Mouse (Mus musculus): ENCODE results near the gene Suclg1. TPM values are rescaled to one million over a fixed set of nuclear protein-coding genes. Genes with fewer than 3 reads are reported as not detected.

Gene Suclg1
- total and polyA plus RNA-seq, 3 experiments, result 114 to 169 (median 116) TPM

DNA sequence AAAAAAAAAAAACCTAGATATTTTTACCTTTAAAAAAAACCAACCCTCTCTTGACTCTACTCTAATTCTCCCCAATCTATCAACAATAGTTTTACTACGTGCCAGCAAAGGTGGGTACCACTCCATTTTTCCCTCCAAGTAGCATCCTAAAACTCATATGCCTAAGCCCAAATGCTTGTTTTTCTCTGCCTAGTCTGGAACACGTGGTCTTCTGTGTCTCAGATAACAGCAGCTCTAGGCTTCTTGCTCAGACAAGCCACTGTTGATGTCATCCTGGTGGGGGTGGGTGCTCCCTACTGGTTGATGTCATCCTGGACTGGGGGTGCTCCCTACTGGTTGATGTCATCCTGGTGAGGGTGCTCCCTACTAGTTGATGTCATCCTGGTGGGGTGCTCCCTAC, 44.5 kb upstream of the Suclg1 start:
- no peak overlapping the region for H3K9ac ChIP-seq (ENCODE audit: insufficient read depth, low read depth)
- peak; percentile 12 for DNase-seq (ENCODE audit: extremely low read depth)
- no peak overlapping the region for H3K4me2 ChIP-seq (ENCODE audit: insufficient read depth, low read depth, poor library complexity, severe bottlenecking)
- no peaks in the 10 kb centered on the region for H3K27me3 ChIP-seq (replicated peaks)
- H3K36me3 ChIP-seq (replicated peaks in 1 of 2; ENCODE audit: control insufficient read depth in 1 of 2, insufficient read depth in 1 of 2, low read length in 1 of 2), result no peaks in the 10 kb centered on the region
- no peaks in the 10 kb centered on the region for H3K9me3 ChIP-seq (replicated peaks; ENCODE audit: low read length)
- H3K79me2 ChIP-seq (replicated peaks; ENCODE audit: control insufficient read depth, extremely low read depth, insufficient read depth, poor library complexity, severe bottlenecking), result no peaks in the 10 kb centered on the region
- no peak for TF ChIP-seq SMC3 (IDR thresholded peaks at IDR 0.05; ENCODE audit: low read depth, low read length)
- no peak for TF ChIP-seq ZMIZ1 (IDR thresholded peaks at IDR 0.05; ENCODE audit: low read depth, low read length)
- no peak for TF ChIP-seq MEF2A (IDR thresholded peaks at IDR 0.05; ENCODE audit: borderline replicate concordance, low read depth, low read length)
- peak; percentile 22; the same call in 1 of the 2 replicates for TF ChIP-seq MAX (IDR thresholded peaks at IDR 0.05; ENCODE audit: low read length)
- in situ Hi-C loops (cut with MboI; ENCODE audit: low pct_ligation_motif_present, low pct_unique_long_range_greater_than_20kb, low sequenced_read_pairs), result no loop called here
- dilution Hi-C loops (cut with MboI; ENCODE audit: extremely low pct_ligation_motif_present, extremely low pct_unique_long_range_greater_than_20kb, low sequenced_read_pairs), result no loop called here
- no peak overlapping the region for H3K4me3 ChIP-seq (replicated peaks in 1 of 3; ENCODE audit: low read depth in 2 of 3, low read length in 2 of 3, poor library complexity in 1 of 3)
- peaks cover 5 to 18% of the 10 kb centered on the region in 2 experiments for H3K4me1 ChIP-seq (ENCODE audit: control insufficient read depth in 1 of 2, insufficient read depth in 2 of 2)
- H3K27ac ChIP-seq (ENCODE audit: insufficient read depth, low read depth), result no peak overlapping the region

DNA sequence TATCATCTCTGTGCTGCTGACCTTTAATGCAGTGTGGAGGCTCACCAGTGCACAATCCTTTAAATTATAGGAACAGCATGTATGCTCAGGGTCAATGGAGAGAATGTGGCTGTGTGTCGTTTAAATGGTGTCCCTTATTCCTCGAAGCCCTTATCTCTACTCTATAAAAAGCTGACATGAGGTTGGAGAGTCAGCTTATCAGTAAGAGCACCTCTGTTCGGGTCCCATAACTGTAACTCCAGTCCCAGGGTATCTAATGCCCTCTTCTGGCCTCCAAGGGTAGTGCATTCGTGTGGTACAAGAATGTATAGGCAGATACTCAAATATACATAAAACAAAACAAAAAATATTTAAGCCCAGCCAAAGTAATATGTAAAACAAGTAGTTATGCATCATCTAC, 43.2 kb upstream of the Suclg1 start:
- dilution Hi-C loops (cut with MboI; ENCODE audit: extremely low pct_ligation_motif_present, extremely low pct_unique_long_range_greater_than_20kb, low sequenced_read_pairs), result no loop called here
- in situ Hi-C loops (cut with MboI; ENCODE audit: low pct_ligation_motif_present, low pct_unique_long_range_greater_than_20kb, low sequenced_read_pairs), result no loop called here
- no peak overlapping the region for H3K27ac ChIP-seq (ENCODE audit: insufficient read depth, low read depth)
- H3K27me3 ChIP-seq (replicated peaks), result no peaks in the 10 kb centered on the region
- DNase-seq (ENCODE audit: extremely low read depth), result peak; percentile 27
- H3K9me3 ChIP-seq (replicated peaks; ENCODE audit: low read length), result no peaks in the 10 kb centered on the region
- no peak overlapping the region for H3K4me2 ChIP-seq (ENCODE audit: insufficient read depth, low read depth, poor library complexity, severe bottlenecking)
- peaks cover 5 to 23% of the 10 kb centered on the region in 2 experiments for H3K4me1 ChIP-seq (ENCODE audit: control insufficient read depth in 1 of 2, insufficient read depth in 2 of 2)
- H3K36me3 ChIP-seq (replicated peaks in 1 of 2; ENCODE audit: control insufficient read depth in 1 of 2, insufficient read depth in 1 of 2, low read length in 1 of 2), result no peaks in the 10 kb centered on the region
- H3K79me2 ChIP-seq (replicated peaks; ENCODE audit: control insufficient read depth, extremely low read depth, insufficient read depth, poor library complexity, severe bottlenecking), result no peaks in the 10 kb centered on the region
- no peak overlapping the region for H3K4me3 ChIP-seq (replicated peaks in 1 of 3; ENCODE audit: low read depth in 2 of 3, low read length in 2 of 3, poor library complexity in 1 of 3)
- TF ChIP-seq RAD21 (IDR thresholded peaks at IDR 0.05; ENCODE audit: low read depth, low read length), result peak; percentile 48
- no peak for TF ChIP-seq CHD2 (IDR thresholded peaks at IDR 0.05; ENCODE audit: low read length)
- peak; percentile 38 for TF ChIP-seq SMC3 (IDR thresholded peaks at IDR 0.05; ENCODE audit: low read depth, low read length)
- TF ChIP-seq CTCF (conservative IDR thresholded peaks at IDR 0.05 in 1 of 2, IDR thresholded peaks at IDR 0.05 in 1 of 2; ENCODE audit: low read depth in 2 of 2, low read length in 2 of 2), result peak; percentile 20 to 58; a peak in 2 of 4 replicates
- H3K9ac ChIP-seq (ENCODE audit: insufficient read depth, low read depth), result no peak overlapping the region

DNA sequence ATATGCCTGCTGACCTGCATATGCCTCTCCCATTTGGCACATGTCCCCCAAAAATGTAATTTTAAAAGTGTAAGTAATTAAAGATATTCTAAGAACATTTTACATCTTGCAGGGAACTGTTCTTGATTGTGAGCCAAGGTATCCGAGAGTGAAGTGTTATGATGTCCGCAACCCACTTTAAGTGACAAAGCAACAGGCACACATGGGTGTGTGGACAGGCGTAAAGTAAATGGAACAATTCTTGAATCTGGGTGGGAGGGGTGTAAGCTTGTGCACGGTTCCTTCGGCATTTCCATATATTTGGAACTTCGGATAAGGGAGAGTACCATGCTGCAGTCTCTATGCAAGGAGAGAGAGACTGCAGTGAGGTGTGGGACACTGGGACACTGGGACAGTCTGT, 38.6 kb upstream of the Suclg1 start:
- Histone ChIP-seq H3K4me3 (replicated peaks in 1 of 3; ENCODE audit: low read depth in 2 of 3, low read length in 2 of 3, poor library complexity in 1 of 3) (no peak overlapping the region), H3K4me1 (ENCODE audit: control insufficient read depth in 1 of 2, insufficient read depth in 2 of 2) (peaks cover 0 to 16% of the 10 kb centered on the region in 2 experiments; a peak in 3 of 4 replicates), H3K9me3 (replicated peaks; ENCODE audit: low read length) (no peaks in the 10 kb centered on the region), H3K79me2 (replicated peaks; ENCODE audit: control insufficient read depth, extremely low read depth, insufficient read depth, poor library complexity, severe bottlenecking) (no peaks in the 10 kb centered on the region), H3K27ac (ENCODE audit: insufficient read depth, low read depth) (no peak overlapping the region), H3K4me2 (ENCODE audit: insufficient read depth, low read depth, poor library complexity, severe bottlenecking) (no peak overlapping the region), H3K27me3 (replicated peaks) (no peaks in the 10 kb centered on the region), H3K36me3 (replicated peaks in 1 of 2; ENCODE audit: control insufficient read depth in 1 of 2, insufficient read depth in 1 of 2, low read length in 1 of 2) (no peaks in the 10 kb centered on the region), H3K9ac (ENCODE audit: insufficient read depth, low read depth) (no peak overlapping the region)
- dilution Hi-C loops (cut with MboI; ENCODE audit: extremely low pct_ligation_motif_present, extremely low pct_unique_long_range_greater_than_20kb, low sequenced_read_pairs) (no loop called here), in situ Hi-C loops (cut with MboI; ENCODE audit: low pct_ligation_motif_present, low pct_unique_long_range_greater_than_20kb, low sequenced_read_pairs) (no loop called here)
- no peak for DNase-seq (ENCODE audit: extremely low read depth)
- no peak for TF ChIP-seq MYC (IDR thresholded peaks at IDR 0.05; ENCODE audit: low read depth, low read length)
- TF ChIP-seq GABPA (IDR thresholded peaks at IDR 0.05; ENCODE audit: insufficient replicate concordance, low read depth, low read length), result no peak
- TF ChIP-seq MAZ (IDR thresholded peaks at IDR 0.05; ENCODE audit: low read depth, low read length), result no peak
- TF ChIP-seq JUND (conservative IDR thresholded peaks at IDR 0.05; ENCODE audit: low read depth, low read length), result no peak
- TF ChIP-seq EP300 (IDR thresholded peaks at IDR 0.05; ENCODE audit: low read length), result no peak
- no peak for TF ChIP-seq ZMIZ1 (IDR thresholded peaks at IDR 0.05; ENCODE audit: low read depth, low read length)
- TF ChIP-seq CHD2 (IDR thresholded peaks at IDR 0.05; ENCODE audit: low read length), result no peak
- no peak for TF ChIP-seq MAX (IDR thresholded peaks at IDR 0.05; ENCODE audit: low read length)
- no peak for TF ChIP-seq TCF12 (IDR thresholded peaks at IDR 0.05; ENCODE audit: low read depth, low read length)
- no peak for TF ChIP-seq RCOR1 (conservative IDR thresholded peaks at IDR 0.05; ENCODE audit: low read depth, low read length)
- TF ChIP-seq HCFC1 (IDR thresholded peaks at IDR 0.05; ENCODE audit: low read depth, low read length), result no peak
- TF ChIP-seq ZKSCAN1 (IDR thresholded peaks at IDR 0.05; ENCODE audit: borderline replicate concordance, low read depth, low read length), result no peak
- no peak for TF ChIP-seq POLR2AphosphoS2 (IDR thresholded peaks at IDR 0.05; ENCODE audit: low read depth, low read length)
- TF ChIP-seq ETS1 (conservative IDR thresholded peaks at IDR 0.05; ENCODE audit: low read depth, low read length), result no peak

All from CH12.LX (cell line).